Mouse (Mus musculus) kidney, adult 8-10 months (tissue): ENCODE measurements around the gene Toe1.
A peak's percentile ranks its signal among the peaks of the same experiment; 100 is the strongest.
"Not testable (repeated sequence)": the region's sequence is repeated elsewhere in the genome, so short reads cannot be mapped to it uniquely, and the experiment has no call there.

Experiments
- DNase-seq, 2 experiments: peaks; one replicate each; pipeline ENCODE4 v3.0.0; 2022

Toe1 gene

DNA sequence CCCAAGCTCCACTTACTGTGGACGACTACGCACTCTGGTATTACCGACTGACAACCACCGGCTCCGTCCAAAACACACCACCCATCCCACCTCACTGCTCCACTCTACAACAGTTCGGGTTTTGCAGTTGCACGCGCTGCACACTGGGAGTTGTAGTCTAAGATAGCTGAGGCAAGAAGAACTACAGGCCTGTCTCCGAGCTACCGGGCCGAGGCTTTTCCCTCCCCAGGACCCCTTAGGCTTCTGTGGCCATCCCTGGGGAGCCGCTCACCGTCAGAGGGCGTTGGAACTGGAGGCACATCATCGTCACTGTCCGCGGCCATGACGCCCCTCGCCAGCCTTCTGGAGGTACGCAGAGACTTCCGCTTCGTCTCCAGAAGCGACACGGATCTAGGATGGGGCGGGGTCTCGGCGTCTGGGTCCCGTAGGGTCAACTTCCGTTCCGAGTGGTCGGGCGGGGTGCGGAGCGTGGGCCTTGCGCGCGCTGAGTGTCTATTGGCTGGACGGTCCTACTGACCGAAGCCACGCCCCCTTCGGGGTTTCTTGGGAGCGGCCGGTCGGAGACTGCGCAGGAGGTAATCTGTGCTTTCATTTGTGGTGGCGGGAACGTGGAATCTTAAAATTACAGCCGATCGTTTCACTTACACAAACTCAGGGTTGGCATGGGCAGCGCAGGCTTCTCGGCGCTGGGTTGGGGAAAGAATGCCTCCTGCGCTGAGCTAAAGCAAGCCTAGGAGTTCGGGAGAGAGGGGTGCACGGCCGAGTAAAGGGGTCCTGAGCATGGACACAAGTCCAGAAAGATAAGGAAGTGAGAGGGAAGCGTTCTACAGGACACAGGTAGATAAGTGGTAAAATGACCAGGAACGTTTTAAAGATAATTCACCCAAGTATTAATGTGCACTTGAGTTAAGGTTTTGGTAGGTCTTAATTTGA, at the start of gene Toe1, which contains the start of gene Mutyh:
Toe1 (minus strand) TSS at position 444 of the 933 bp plus-strand sequence.
Mutyh (plus strand) TSS at position 527 of the 933 bp plus-strand sequence.
- DNase-seq = peak; percentile 94 to 95

GRCm38 (mm10) chr4:116857203-116857602, 49.8 kb upstream of the Toe1 start:
- no peak for DNase-seq

GRCm38 (mm10) chr4:116854286-116854685, 46.8 kb upstream of the Toe1 start:
- no peak for DNase-seq

DNA sequence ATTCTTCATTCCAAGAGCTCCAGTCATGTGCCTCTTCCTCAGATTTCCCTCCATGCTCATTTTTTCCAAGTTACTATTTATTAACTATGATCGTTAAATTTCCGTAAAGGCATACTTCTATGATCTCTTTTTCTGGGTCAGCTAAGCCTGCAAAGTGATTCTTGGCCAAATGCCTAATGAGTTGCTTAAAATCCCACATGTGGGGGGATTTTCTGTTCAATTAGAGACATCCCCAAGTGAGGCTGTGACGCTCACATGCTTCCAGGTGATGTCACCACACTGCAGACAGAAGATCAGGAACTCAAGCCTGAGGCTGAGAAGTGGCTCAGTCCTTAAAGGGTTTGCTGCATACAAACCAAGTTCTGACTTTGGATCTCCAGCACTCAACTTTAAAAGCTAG, 42.5 kb upstream of the Toe1 start:
- no peak for DNase-seq

- no peak for DNase-seq
These were observed 36.9 kb upstream of the Toe1 start for GRCm38 (mm10) chr4:116844324-116844723.

- DNase-seq = no peak
These were observed 33.4 kb upstream of the Toe1 start for GRCm38 (mm10) chr4:116840841-116841240.

GRCm38 (mm10) chr4:116840096-116840495, 32.7 kb upstream of the Toe1 start:
- DNase-seq = not testable (repeated sequence)

GRCm38 (mm10) chr4:116838999-116839398, 31.6 kb upstream of the Toe1 start:
- DNase-seq = peak; percentile 48 to 52

DNA sequence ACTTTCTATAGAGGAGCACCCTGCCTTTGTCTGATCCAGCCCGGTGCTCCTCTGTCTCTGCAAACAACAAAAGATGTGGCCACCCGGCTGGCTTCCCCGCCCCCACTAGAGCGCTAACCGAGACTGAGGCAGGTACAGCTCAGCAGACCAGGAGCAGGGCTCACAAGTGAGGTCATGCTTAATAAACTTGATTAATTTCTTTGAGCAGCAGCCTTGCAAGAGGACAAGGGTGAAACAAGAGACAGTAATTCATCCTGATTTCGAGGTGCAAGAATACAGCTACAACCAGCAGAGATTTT, 22.6 kb upstream of the Toe1 start:
- DNase-seq = no peak

- DNase-seq = no peak
These were observed 22.1 kb upstream of the Toe1 start for GRCm38 (mm10) chr4:116829364-116830069.

- peak in 1 of 2 experiments; percentile 58 for DNase-seq
These were observed 20.4 kb upstream of the Toe1 start for GRCm38 (mm10) chr4:116827819-116828218.

- peak; percentile 81 to 85 for DNase-seq
These were observed 17.1 kb upstream of the Toe1 start for GRCm38 (mm10) chr4:116824541-116825004.

GRCm38 (mm10) chr4:116821694-116822016, 14.2 kb upstream of the Toe1 start, which contains the start of gene Hpdl:
TSS of gene Hpdl (minus strand) at chr4:116821707.
- DNase-seq = no peak

DNA sequence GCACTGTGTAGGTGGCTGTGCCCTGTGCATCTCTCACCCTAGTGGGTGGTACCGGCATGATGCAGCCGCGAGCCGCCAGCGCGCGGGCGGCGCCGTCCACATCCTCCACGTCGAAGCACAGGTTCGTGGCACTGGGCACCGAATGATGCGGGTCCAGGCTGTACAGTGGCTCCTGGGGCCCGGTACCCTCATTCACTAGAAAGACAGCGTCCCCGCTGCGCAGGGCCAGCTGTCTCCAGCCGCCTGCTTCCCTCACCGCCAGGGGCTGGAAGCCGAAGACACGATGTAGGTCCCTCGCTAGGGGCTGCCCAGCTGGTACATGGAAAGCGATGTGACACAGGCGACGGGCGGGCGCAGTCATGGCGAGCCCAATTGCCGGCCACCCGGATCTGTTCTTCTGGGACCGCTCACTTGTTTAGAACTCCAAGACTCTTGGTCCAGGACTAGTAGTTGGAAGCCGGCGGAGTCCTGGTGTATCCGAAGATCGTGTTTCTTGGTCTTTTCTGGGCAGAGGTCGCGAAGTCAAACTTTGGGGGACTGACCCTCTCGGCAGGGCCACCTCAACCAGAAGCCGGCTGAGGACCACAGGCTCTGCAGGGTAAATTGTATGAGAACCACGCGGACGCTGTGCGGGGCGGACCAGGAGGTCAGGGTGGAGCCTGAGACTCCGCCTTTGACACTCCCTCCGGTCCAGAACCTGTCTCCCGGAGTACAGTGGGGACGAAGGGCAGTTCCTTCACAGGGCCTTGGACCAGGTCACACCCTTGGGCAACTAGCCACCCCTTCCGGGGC, 13.7 kb upstream of the Toe1 start:
- DNase-seq = peak; percentile 95 to 96

GRCm38 (mm10) chr4:116819968-116820901, 12.8 kb upstream of the Toe1 start:
- no peak for DNase-seq

GRCm38 (mm10) chr4:116817486-116817885, 10.0 kb upstream of the Toe1 start:
- no peak for DNase-seq

- DNase-seq = no peak
These were observed 7.8 kb upstream of the Toe1 start for GRCm38 (mm10) chr4:116815276-116815675.

GRCm38 (mm10) chr4:116811012-116811411, 3.6 kb upstream of the Toe1 start:
- DNase-seq = no peak

DNA sequence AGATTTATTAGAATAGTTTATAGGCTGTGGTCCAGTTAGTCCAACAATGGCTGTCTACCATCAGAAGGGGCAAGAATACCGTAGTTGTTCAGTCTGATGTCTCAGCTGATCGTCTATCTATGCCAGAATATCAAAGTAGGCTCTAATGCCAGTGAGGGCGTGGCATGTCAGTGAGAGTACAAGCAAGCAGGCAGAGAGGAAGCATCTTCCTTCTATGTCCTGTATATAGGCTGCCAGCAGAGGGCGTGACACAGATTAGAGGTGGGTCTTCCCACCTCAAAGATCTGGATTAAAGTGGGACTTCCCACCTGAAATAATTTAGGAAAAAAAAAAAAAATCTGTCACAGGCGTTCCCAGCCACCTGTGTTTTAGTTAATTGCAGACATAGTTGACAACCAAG, 7.5 kb downstream of the Toe1 start:
- no peak for DNase-seq

- DNase-seq = peak; percentile 48 to 74
These were observed 10.9 kb downstream of the Toe1 start for GRCm38 (mm10) chr4:116796442-116797110.

- DNase-seq = no peak
These were observed 13.2 kb downstream of the Toe1 start for GRCm38 (mm10) chr4:116794273-116794672.
